Mouse (Mus musculus) fibroblast of lung, adult 2 months (primary cell): Measurements from ENCODE around the gene Csnk2b.
"Not testable (repeated sequence)": the region's sequence is repeated elsewhere in the genome, so short reads cannot be mapped to it uniquely, and the experiment has no call there.

ENCODE experiments used
- DNase-seq: peaks from one replicate; pipeline ENCODE4 v3.0.0-alpha.2; 2011; ENCODE audit warnings: low read depth

Gene Csnk2b

GRCm38 (mm10) chr17:35152121-35152520, 30.3 kb upstream of the Csnk2b start:
- no peak for DNase-seq

- DNase-seq, result no peak
Measured at GRCm38 (mm10) chr17:35147922-35148639, 26.2 kb upstream of the Csnk2b start.

GRCm38 (mm10) chr17:35147348-35147747, 25.5 kb upstream of the Csnk2b start:
- DNase-seq, result no peak

- no peak for DNase-seq
Measured at GRCm38 (mm10) chr17:35146139-35146538, 24.3 kb upstream of the Csnk2b start.

- DNase-seq, result no peak
Measured at GRCm38 (mm10) chr17:35141971-35142370, 20.1 kb upstream of the Csnk2b start.

- no peak for DNase-seq
Measured at GRCm38 (mm10) chr17:35140490-35140996, 18.7 kb upstream of the Csnk2b start.

- no peak for DNase-seq
Measured at GRCm38 (mm10) chr17:35139269-35139668, 17.4 kb upstream of the Csnk2b start.

- DNase-seq, result no peak
Measured at GRCm38 (mm10) chr17:35135591-35136320, 13.9 kb upstream of the Csnk2b start.

GRCm38 (mm10) chr17:35134801-35135590, 13.1 kb upstream of the Csnk2b start, which contains the start of gene Bag6:
Bag6 (plus strand) TSS chr17:35135178.
- peak; percentile 79 for DNase-seq

GRCm38 (mm10) chr17:35133517-35133916, 11.7 kb upstream of the Csnk2b start:
- no peak for DNase-seq

- no peak for DNase-seq
Measured at GRCm38 (mm10) chr17:35132174-35132560, 10.3 kb upstream of the Csnk2b start.

GRCm38 (mm10) chr17:35131500-35132173, 9.8 kb upstream of the Csnk2b start, which contains the start of gene Apom:
Apom (minus strand) TSS chr17:35132050.
- DNase-seq, result no peak

GRCm38 (mm10) chr17:35131038-35131437, 9.2 kb upstream of the Csnk2b start:
- no peak for DNase-seq

GRCm38 (mm10) chr17:35128996-35129395, 7.1 kb upstream of the Csnk2b start:
- no peak for DNase-seq

- DNase-seq, result no peak
Measured at GRCm38 (mm10) chr17:35127017-35127416, 5.2 kb upstream of the Csnk2b start.

- DNase-seq, result no peak
Measured at GRCm38 (mm10) chr17:35126206-35126611, 4.4 kb upstream of the Csnk2b start, which contains the start of gene D17H6S53E. D17H6S53E (plus strand) TSS chr17:35126373.

GRCm38 (mm10) chr17:35125578-35125977, 3.7 kb upstream of the Csnk2b start:
- DNase-seq, result no peak

- DNase-seq, result no peak
Measured at GRCm38 (mm10) chr17:35125081-35125480, 3.2 kb upstream of the Csnk2b start.

GRCm38 (mm10) chr17:35124261-35124896, 2.5 kb upstream of the Csnk2b start:
- not testable (repeated sequence) for DNase-seq

- DNase-seq, result not testable (repeated sequence)
Measured at GRCm38 (mm10) chr17:35123287-35123686, 1.4 kb upstream of the Csnk2b start.

- peak; percentile 97 for DNase-seq
Measured at GRCm38 (mm10) chr17:35121143-35121799, 582 bp downstream of the Csnk2b start, which contains the start of gene Gpank1. Gpank1 (plus strand) TSS chr17:35121455.
